Mouse (Mus musculus): ENCODE measurements at regions not wholly inside any gene's neighbourhood (a gene's known extent, or its start where the extent isn't known, plus 50 kb on each side); places are given as distances from the start of the nearest gene placed in this dataset.
"Not testable (repeated sequence)": the region's sequence is repeated elsewhere in the genome, so short reads cannot be mapped to it uniquely, and the experiment has no call there.

GRCm38 (mm10) chr2:75781781-75782211 is 50.2 kb upstream of the Agps start:
- H3K9ac ChIP-seq (replicated peaks; ENCODE audit: low read depth, low read length), result no peak overlapping the region
- peak overlapping the region; percentile 49; the same call in 1 of the 2 replicates for H3K27ac ChIP-seq (ENCODE audit: low read length)
- ATAC-seq (ENCODE audit: insufficient number of reproducible peaks, insufficient read depth, low FRiP score, low read depth), result peak; percentile 74

GRCm38 (mm10) chr2:75781078-75781477 is 50.9 kb upstream of the Agps start:
- Histone ChIP-seq H3K4me2 (replicated peaks; ENCODE audit: low read depth, low read length) (no peak overlapping the region), H3K4me3 (ENCODE audit: low read depth, low read length) (no peak overlapping the region), H3K4me1 (ENCODE audit: control insufficient read depth, insufficient read depth, low read length) (0 out of 2 replicates have a peak, but pooled peaks cover 2% of the 10 kb centered on the region), H3K9ac (replicated peaks; ENCODE audit: low read depth, low read length) (no peak overlapping the region), H3K9me3 (ENCODE audit: control insufficient read depth, low read depth, low read length) (no peaks in the 10 kb centered on the region), H3K36me3 (ENCODE audit: control insufficient read depth, insufficient read depth, low read length) (no peaks in the 10 kb centered on the region), H3K27ac (ENCODE audit: low read length) (peak overlapping the region; percentile 49; the same call in 1 of the 2 replicates), H3K27me3 (ENCODE audit: control insufficient read depth, insufficient read depth, low read length) (no peaks in the 10 kb centered on the region)
- no peak; the same call in 1 of the 2 replicates for ATAC-seq (ENCODE audit: insufficient number of reproducible peaks, insufficient read depth, low FRiP score, low read depth)
- WGBS, result 1% methylated on average over 3 of the region's 3 CpGs

More at GRCm38 (mm10) chr2:75781781-75782211, 50.2 kb upstream of the Agps start:
- WGBS, result 46% methylated on average over 6 of the region's 6 CpGs
- no peaks in the 10 kb centered on the region for H3K9me3 ChIP-seq (ENCODE audit: control insufficient read depth, low read depth, low read length)
- H3K4me2 ChIP-seq (replicated peaks; ENCODE audit: low read depth, low read length), result no peak overlapping the region
- H3K27me3 ChIP-seq (ENCODE audit: control insufficient read depth, insufficient read depth, low read length), result no peaks in the 10 kb centered on the region
- H3K4me3 ChIP-seq (ENCODE audit: low read depth, low read length), result no peak overlapping the region
- 0 out of 2 replicates have a peak, but pooled peaks cover 2% of the 10 kb centered on the region for H3K4me1 ChIP-seq (ENCODE audit: control insufficient read depth, insufficient read depth, low read length)
- H3K36me3 ChIP-seq (ENCODE audit: control insufficient read depth, insufficient read depth, low read length), result no peaks in the 10 kb centered on the region

- not testable (repeated sequence) for ATAC-seq (ENCODE audit: insufficient number of reproducible peaks, insufficient read depth, low FRiP score, low read depth); H3K36me3 ChIP-seq (ENCODE audit: control insufficient read depth, insufficient read depth, low read length); H3K4me2 ChIP-seq (replicated peaks; ENCODE audit: low read depth, low read length); H3K4me3 ChIP-seq (ENCODE audit: low read depth, low read length); H3K27me3 ChIP-seq (ENCODE audit: control insufficient read depth, insufficient read depth, low read length); H3K27ac ChIP-seq (ENCODE audit: low read length); H3K4me1 ChIP-seq (ENCODE audit: control insufficient read depth, insufficient read depth, low read length); H3K9ac ChIP-seq (replicated peaks; ENCODE audit: low read depth, low read length); H3K9me3 ChIP-seq (ENCODE audit: control insufficient read depth, low read depth, low read length)
- 89% methylated on average over 3 of the region's 3 CpGs for WGBS
Measured at GRCm38 (mm10) chr2:75778628-75779027, 53.3 kb upstream of the Agps start.

- Histone ChIP-seq H3K27ac (ENCODE audit: low read length) (peak overlapping the region; percentile 48; the same call in 1 of the 2 replicates), H3K36me3 (ENCODE audit: control insufficient read depth, insufficient read depth, low read length) (no peaks in the 10 kb centered on the region), H3K9ac (replicated peaks; ENCODE audit: low read depth, low read length) (no peak overlapping the region), H3K4me1 (ENCODE audit: control insufficient read depth, insufficient read depth, low read length) (peaks cover 2% of the 10 kb centered on the region; the same call in 1 of the 2 replicates), H3K27me3 (ENCODE audit: control insufficient read depth, insufficient read depth, low read length) (no peaks in the 10 kb centered on the region), H3K4me3 (ENCODE audit: low read depth, low read length) (peak overlapping the region; percentile 5; the same call in 1 of the 2 replicates), H3K9me3 (ENCODE audit: control insufficient read depth, low read depth, low read length) (no peaks in the 10 kb centered on the region), H3K4me2 (replicated peaks; ENCODE audit: low read depth, low read length) (peak overlapping the region; percentile 21)
- peak; percentile 14; the same call in 1 of the 2 replicates for ATAC-seq (ENCODE audit: insufficient number of reproducible peaks, insufficient read depth, low FRiP score, low read depth)
- 15% methylated on average over 5 of the region's 6 CpGs for WGBS
Measured at GRCm38 (mm10) chr2:75777040-75777451, 54.9 kb upstream of the Agps start.

GRCm38 (mm10) chr2:75776533-75776932 is 55.4 kb upstream of the Agps start:
- Histone ChIP-seq H3K36me3 (ENCODE audit: control insufficient read depth, insufficient read depth, low read length) (no peaks in the 10 kb centered on the region), H3K4me1 (ENCODE audit: control insufficient read depth, insufficient read depth, low read length) (peaks cover 2% of the 10 kb centered on the region; the same call in 1 of the 2 replicates), H3K9ac (replicated peaks; ENCODE audit: low read depth, low read length) (no peak overlapping the region), H3K27me3 (ENCODE audit: control insufficient read depth, insufficient read depth, low read length) (no peaks in the 10 kb centered on the region), H3K4me3 (ENCODE audit: low read depth, low read length) (peak overlapping the region; percentile 5; the same call in 1 of the 2 replicates), H3K9me3 (ENCODE audit: control insufficient read depth, low read depth, low read length) (no peaks in the 10 kb centered on the region), H3K27ac (ENCODE audit: low read length) (peak overlapping the region; percentile 48; the same call in 1 of the 2 replicates), H3K4me2 (replicated peaks; ENCODE audit: low read depth, low read length) (peak overlapping the region; percentile 21)
- no peak for ATAC-seq (ENCODE audit: insufficient number of reproducible peaks, insufficient read depth, low FRiP score, low read depth)
- WGBS, result 14% methylated on average over 12 of the region's 12 CpGs

- 39% methylated on average over 1 of the region's 1 CpGs for WGBS
- no peaks in the 10 kb centered on the region; the same call in 1 of the 2 replicates for H3K4me1 ChIP-seq (ENCODE audit: control insufficient read depth, insufficient read depth, low read length)
- H3K4me3 ChIP-seq (ENCODE audit: low read depth, low read length), result no peak overlapping the region
- no peaks in the 10 kb centered on the region for H3K9me3 ChIP-seq (ENCODE audit: control insufficient read depth, low read depth, low read length)
- no peaks in the 10 kb centered on the region for H3K27me3 ChIP-seq (ENCODE audit: control insufficient read depth, insufficient read depth, low read length)
- H3K27ac ChIP-seq (ENCODE audit: low read length), result no peak overlapping the region
- H3K4me2 ChIP-seq (replicated peaks; ENCODE audit: low read depth, low read length), result no peak overlapping the region
- ATAC-seq (ENCODE audit: insufficient number of reproducible peaks, insufficient read depth, low FRiP score, low read depth), result no peak
- no peak overlapping the region for H3K9ac ChIP-seq (replicated peaks; ENCODE audit: low read depth, low read length)
- H3K36me3 ChIP-seq (ENCODE audit: control insufficient read depth, insufficient read depth, low read length), result no peaks in the 10 kb centered on the region
Measured at GRCm38 (mm10) chr2:75775217-75775616, 56.8 kb upstream of the Agps start.

GRCm38 (mm10) chr2:75773431-75773830 is 58.5 kb upstream of the Agps start:
- no peaks in the 10 kb centered on the region for H3K9me3 ChIP-seq (ENCODE audit: control insufficient read depth, low read depth, low read length)
- no peak for ATAC-seq (ENCODE audit: insufficient number of reproducible peaks, insufficient read depth, low FRiP score, low read depth)
- no peak overlapping the region for H3K9ac ChIP-seq (replicated peaks; ENCODE audit: low read depth, low read length)
- 84% methylated on average over 5 of the region's 5 CpGs for WGBS
- H3K4me1 ChIP-seq (ENCODE audit: control insufficient read depth, insufficient read depth, low read length), result no peaks in the 10 kb centered on the region; the same call in 1 of the 2 replicates
- H3K27me3 ChIP-seq (ENCODE audit: control insufficient read depth, insufficient read depth, low read length), result no peaks in the 10 kb centered on the region
- H3K4me3 ChIP-seq (ENCODE audit: low read depth, low read length), result no peak overlapping the region
- no peak overlapping the region for H3K4me2 ChIP-seq (replicated peaks; ENCODE audit: low read depth, low read length)
- H3K27ac ChIP-seq (ENCODE audit: low read length), result no peak overlapping the region
- no peaks in the 10 kb centered on the region for H3K36me3 ChIP-seq (ENCODE audit: control insufficient read depth, insufficient read depth, low read length)

- Histone ChIP-seq H3K36me3 (ENCODE audit: control insufficient read depth, insufficient read depth, low read length) (no peaks in the 10 kb centered on the region), H3K27me3 (ENCODE audit: control insufficient read depth, insufficient read depth, low read length) (no peaks in the 10 kb centered on the region), H3K9me3 (ENCODE audit: control insufficient read depth, low read depth, low read length) (no peaks in the 10 kb centered on the region), H3K4me2 (replicated peaks; ENCODE audit: low read depth, low read length) (no peak overlapping the region), H3K27ac (ENCODE audit: low read length) (peak overlapping the region; percentile 74), H3K9ac (replicated peaks; ENCODE audit: low read depth, low read length) (no peak overlapping the region), H3K4me3 (ENCODE audit: low read depth, low read length) (no peak overlapping the region), H3K4me1 (ENCODE audit: control insufficient read depth, insufficient read depth, low read length) (no peaks in the 10 kb centered on the region; the same call in 1 of the 2 replicates)
- peak; percentile 62; the same call in 1 of the 2 replicates for ATAC-seq (ENCODE audit: insufficient number of reproducible peaks, insufficient read depth, low FRiP score, low read depth)
- WGBS, result 26% methylated on average over 11 of the region's 11 CpGs
Measured at GRCm38 (mm10) chr2:75772251-75772956, 59.6 kb upstream of the Agps start.
